Mouse (Mus musculus) kidney, embryonic 14.5 days (tissue): ENCODE measurements around the gene Usp31. TPM values are rescaled to one million over a fixed set of nuclear protein-coding genes. Genes with fewer than 3 reads are reported as not detected.

Source experiments
- ATAC-seq: fragments of 200-750 bp; cut with Nextera tagmentation; 2 replicates; pipeline ENCODE4 v1.8.0; 2017; ENCODE audit warnings: moderate number of reproducible peaks, mild to moderate bottlenecking, moderate TSS enrichment, moderate library complexity; ENCODE audit not compliant: low FRiP score, low TSS enrichment
- H3K27ac ChIP-seq: fragments of 300-500 bp; sonication (generic); 2 replicates; pipeline ENCODE4 v1.5.1; 2014; ENCODE audit warnings: low read depth, mild to moderate bottlenecking, low read length, moderate library complexity, mixed read lengths
- H3K27me3 ChIP-seq: fragments of 300-500 bp; sonication (generic); 2 replicates; pipeline ENCODE4 v1.6.1; 2014; ENCODE audit warnings: mild to moderate bottlenecking, low read length; ENCODE audit not compliant: control insufficient read depth, insufficient read depth
- H3K36me3 ChIP-seq: fragments of 300-500 bp; sonication (generic); 2 replicates; pipeline ENCODE4 v1.6.1; 2014; ENCODE audit warnings: low read length, mixed read lengths; ENCODE audit not compliant: control insufficient read depth, insufficient read depth
- H3K4me1 ChIP-seq: fragments of 300-500 bp; sonication (generic); 2 replicates; pipeline ENCODE4 v1.6.1; 2014; ENCODE audit warnings: low read length, mixed read lengths; ENCODE audit not compliant: control insufficient read depth, insufficient read depth
- H3K4me2 ChIP-seq: fragments of 300-500 bp; sonication (generic); replicated peaks from 2 replicates; pipeline ENCODE4 v1.6.1; 2014; ENCODE audit warnings: low read depth, mild to moderate bottlenecking, low read length
- H3K4me3 ChIP-seq: fragments of 300-500 bp; sonication (generic); 2 replicates; pipeline ENCODE4 v1.5.1; 2014; ENCODE audit warnings: mild to moderate bottlenecking, low read length
- H3K9ac ChIP-seq: fragments of 300-500 bp; sonication (generic); 2 replicates; pipeline ENCODE4 v1.6.1; 2014; ENCODE audit warnings: low read depth, mild to moderate bottlenecking, low read length, moderate library complexity
- H3K9me3 ChIP-seq: fragments of 300-500 bp; sonication (generic); 2 replicates; pipeline ENCODE4 v1.6.1; 2016; ENCODE audit warnings: low read length; ENCODE audit not compliant: control insufficient read depth
- WGBS: fragments of 180-500 bp; shearing (Covaris S2); extraction: QIAGEN DNeasy Blood & Tissue Kit; methylation state at CpG from one replicate; pipeline ENCODE4 v1.1.7; 2014; 5-methylcytosine and 5-hydroxymethylcytosine counted together
- polyA plus RNA-seq: library from polyadenylated mRNA; unstranded; fragments of >200 nt; fragmentation: Nextera tagmentation; extraction: Ambion mirVana; gene quantifications from 2 replicates; pipeline ENCODE4 v1.2.1, GENCODE M21; 2014

Gene Usp31
- polyA plus RNA-seq, 1 experiment from 2014 or later, result 3.7 TPM

GRCm38 (mm10) chr7:121685140-121685984, 21.7 kb downstream of the Usp31 start:
- ATAC-seq, result no peak
- WGBS, result 90% methylated on average over 5 of the region's 5 CpGs
- H3K9ac ChIP-seq, result no peak overlapping the region
- no peaks in the 10 kb centered on the region for H3K27me3 ChIP-seq
- H3K4me1 ChIP-seq, result no peaks in the 10 kb centered on the region
- H3K4me3 ChIP-seq, result no peak overlapping the region
- H3K27ac ChIP-seq, result no peak overlapping the region
- no peaks in the 10 kb centered on the region for H3K36me3 ChIP-seq
- no peak overlapping the region for H3K4me2 ChIP-seq
- no peaks in the 10 kb centered on the region for H3K9me3 ChIP-seq

GRCm38 (mm10) chr7:121681191-121681590, 25.9 kb downstream of the Usp31 start:
- no peaks in the 10 kb centered on the region for H3K9me3 ChIP-seq
- H3K9ac ChIP-seq, result no peak overlapping the region
- H3K27me3 ChIP-seq, result no peaks in the 10 kb centered on the region
- no peak overlapping the region for H3K4me2 ChIP-seq
- no peaks in the 10 kb centered on the region for H3K4me1 ChIP-seq
- no peak for ATAC-seq
- no peak overlapping the region for H3K4me3 ChIP-seq
- 0 out of 2 replicates have a peak, but pooled peaks cover 6% of the 10 kb centered on the region for H3K36me3 ChIP-seq
- no peak overlapping the region for H3K27ac ChIP-seq

GRCm38 (mm10) chr7:121677105-121677753, 29.8 kb downstream of the Usp31 start:
- Histone ChIP-seq H3K4me3 (no peak overlapping the region), H3K27ac (no peak overlapping the region), H3K4me1 (no peaks in the 10 kb centered on the region), H3K9ac (no peak overlapping the region), H3K4me2 (no peak overlapping the region), H3K36me3 (peaks cover 15% of the 10 kb centered on the region; the same call in 1 of the 2 replicates), H3K27me3 (no peaks in the 10 kb centered on the region), H3K9me3 (no peaks in the 10 kb centered on the region)
- 75% methylated on average over 4 of the region's 4 CpGs for WGBS
- ATAC-seq, result no peak

- no peak overlapping the region for H3K4me3 ChIP-seq
- H3K4me2 ChIP-seq, result no peak overlapping the region
- H3K9ac ChIP-seq, result no peak overlapping the region
- no peaks in the 10 kb centered on the region for H3K9me3 ChIP-seq
- no peak overlapping the region for H3K27ac ChIP-seq
- peaks cover 45% of the 10 kb centered on the region for H3K36me3 ChIP-seq
- no peak for ATAC-seq
- 59% methylated on average over 1 of the region's 1 CpGs for WGBS
- no peaks in the 10 kb centered on the region for H3K4me1 ChIP-seq
- H3K27me3 ChIP-seq, result no peaks in the 10 kb centered on the region
Observed at GRCm38 (mm10) chr7:121660705-121661104, 46.3 kb downstream of the Usp31 start.

GRCm38 (mm10) chr7:121658866-121659265, 48.2 kb downstream of the Usp31 start:
- H3K9ac ChIP-seq, result no peak overlapping the region
- no peak overlapping the region for H3K4me3 ChIP-seq
- H3K9me3 ChIP-seq, result no peaks in the 10 kb centered on the region
- H3K4me1 ChIP-seq, result no peaks in the 10 kb centered on the region
- peaks cover 44% of the 10 kb centered on the region for H3K36me3 ChIP-seq
- no peak for ATAC-seq
- H3K4me2 ChIP-seq, result no peak overlapping the region
- H3K27ac ChIP-seq, result no peak overlapping the region
- no peaks in the 10 kb centered on the region for H3K27me3 ChIP-seq
- 88% methylated on average over 7 of the region's 7 CpGs for WGBS

- ATAC-seq, result no peak
- no peaks in the 10 kb centered on the region for H3K27me3 ChIP-seq
- peaks cover 40% of the 10 kb centered on the region for H3K36me3 ChIP-seq
- WGBS, result 92% methylated on average over 2 of the region's 2 CpGs
- no peaks in the 10 kb centered on the region for H3K4me1 ChIP-seq
- H3K4me2 ChIP-seq, result no peak overlapping the region
- H3K9ac ChIP-seq, result no peak overlapping the region
- no peaks in the 10 kb centered on the region for H3K9me3 ChIP-seq
- H3K27ac ChIP-seq, result no peak overlapping the region
- no peak overlapping the region for H3K4me3 ChIP-seq
Observed at GRCm38 (mm10) chr7:121654675-121655074, 52.4 kb downstream of the Usp31 start.

GRCm38 (mm10) chr7:121652629-121653028, 54.4 kb downstream of the Usp31 start:
- no peaks in the 10 kb centered on the region for H3K9me3 ChIP-seq
- H3K4me1 ChIP-seq, result no peaks in the 10 kb centered on the region
- peaks cover 40% of the 10 kb centered on the region for H3K36me3 ChIP-seq
- no peaks in the 10 kb centered on the region for H3K27me3 ChIP-seq
- H3K4me3 ChIP-seq, result no peak overlapping the region
- no peak overlapping the region for H3K4me2 ChIP-seq
- H3K9ac ChIP-seq, result no peak overlapping the region
- ATAC-seq, result no peak
- 88% methylated on average over 2 of the region's 2 CpGs for WGBS
- no peak overlapping the region for H3K27ac ChIP-seq

GRCm38 (mm10) chr7:121650724-121651123, 56.3 kb downstream of the Usp31 start:
- H3K4me2 ChIP-seq, result no peak overlapping the region
- no peak for ATAC-seq
- WGBS, result 97% methylated on average over 3 of the region's 3 CpGs
- no peaks in the 10 kb centered on the region for H3K27me3 ChIP-seq
- H3K27ac ChIP-seq, result no peak overlapping the region
- no peaks in the 10 kb centered on the region for H3K4me1 ChIP-seq
- peaks cover 43% of the 10 kb centered on the region for H3K36me3 ChIP-seq
- H3K9me3 ChIP-seq, result no peaks in the 10 kb centered on the region
- no peak overlapping the region for H3K4me3 ChIP-seq
- no peak overlapping the region for H3K9ac ChIP-seq
